Mouse (Mus musculus): ENCODE measurements around the gene Slmap. TPM values are rescaled to one million over a fixed set of nuclear protein-coding genes. Genes with fewer than 3 reads are reported as not detected.

The Slmap gene
- polyA plus RNA-seq, 1 experiment from 2014 or later, result 10.2 TPM

- Histone ChIP-seq H3K27ac (no peak overlapping the region), H3K4me1 (replicated peaks) (peaks cover 4% of the 10 kb centered on the region; the same call in 1 of the 2 replicates), H3K9ac (no peak overlapping the region), H3K9me3 (replicated peaks) (no peaks in the 10 kb centered on the region), H3K4me2 (no peak overlapping the region), H3K4me3 (replicated peaks) (no peak overlapping the region), H3K36me3 (no peaks in the 10 kb centered on the region), H3K27me3 (no peaks in the 10 kb centered on the region)
- DNase-seq (no peak), ATAC-seq (ENCODE audit: low read depth) (no peak)
- 71% methylated on average over 4 of the region's 4 CpGs for WGBS (ENCODE audit: insufficient replicate concordance)
These were observed 27.4 kb downstream of the Slmap start for GRCm38 (mm10) chr14:26507361-26507760.

- H3K4me1 ChIP-seq (replicated peaks), result peaks cover 11% of the 10 kb centered on the region; the same call in 1 of the 2 replicates
- no peak for DNase-seq
- H3K9me3 ChIP-seq (replicated peaks), result no peaks in the 10 kb centered on the region
- H3K9ac ChIP-seq, result no peak overlapping the region
- H3K36me3 ChIP-seq, result no peaks in the 10 kb centered on the region
- H3K4me2 ChIP-seq, result no peak overlapping the region
- 87% methylated on average over 4 of the region's 4 CpGs for WGBS (ENCODE audit: insufficient replicate concordance)
- H3K27ac ChIP-seq, result no peak overlapping the region
- H3K27me3 ChIP-seq, result no peaks in the 10 kb centered on the region
- no peak overlapping the region for H3K4me3 ChIP-seq (replicated peaks)
- ATAC-seq (ENCODE audit: low read depth), result no peak
These were observed 30.2 kb downstream of the Slmap start for GRCm38 (mm10) chr14:26504541-26504940.

- Histone ChIP-seq H3K9me3 (replicated peaks) (no peaks in the 10 kb centered on the region), H3K9ac (no peak overlapping the region), H3K27me3 (no peaks in the 10 kb centered on the region), H3K4me1 (replicated peaks) (peaks cover 11% of the 10 kb centered on the region; the same call in 1 of the 2 replicates), H3K36me3 (0 out of 2 replicates have a peak, but pooled peaks cover 3% of the 10 kb centered on the region), H3K4me3 (replicated peaks) (no peak overlapping the region), H3K4me2 (no peak overlapping the region), H3K27ac (no peak overlapping the region)
- ATAC-seq (ENCODE audit: low read depth), result no peak
- 71% methylated on average over 2 of the region's 2 CpGs for WGBS (ENCODE audit: insufficient replicate concordance)
- no peak for DNase-seq
These were observed 34.4 kb downstream of the Slmap start for GRCm38 (mm10) chr14:26500136-26500933.

- Histone ChIP-seq H3K27ac (no peak overlapping the region), H3K4me1 (replicated peaks) (no peaks in the 10 kb centered on the region), H3K9ac (no peak overlapping the region), H3K4me2 (no peak overlapping the region), H3K4me3 (replicated peaks) (no peak overlapping the region), H3K27me3 (no peaks in the 10 kb centered on the region), H3K9me3 (replicated peaks) (no peaks in the 10 kb centered on the region), H3K36me3 (0 out of 2 replicates have a peak, but pooled peaks cover 3% of the 10 kb centered on the region)
- no peak for ATAC-seq (ENCODE audit: low read depth)
- WGBS (ENCODE audit: insufficient replicate concordance), result 85% methylated on average over 1 of the region's 1 CpGs
- DNase-seq, result no peak
These were observed 39.7 kb downstream of the Slmap start for GRCm38 (mm10) chr14:26495021-26495420.

GRCm38 (mm10) chr14:26491150-26491549 lies 43.6 kb downstream of the Slmap start:
- DNase-seq (peak; percentile 57), ATAC-seq (ENCODE audit: low read depth) (peak; percentile 61)
- Histone ChIP-seq H3K4me3 (replicated peaks) (no peak overlapping the region), H3K9ac (no peak overlapping the region), H3K4me1 (replicated peaks) (peaks cover 8% of the 10 kb centered on the region), H3K36me3 (no peaks in the 10 kb centered on the region), H3K9me3 (replicated peaks) (no peaks in the 10 kb centered on the region), H3K27me3 (no peaks in the 10 kb centered on the region), H3K27ac (no peak overlapping the region), H3K4me2 (no peak overlapping the region)
- 20% methylated on average over 2 of the region's 2 CpGs for WGBS (ENCODE audit: insufficient replicate concordance)

GRCm38 (mm10) chr14:26488329-26489020 lies 46.3 kb downstream of the Slmap start:
- H3K9me3 ChIP-seq (replicated peaks), result no peaks in the 10 kb centered on the region
- no peaks in the 10 kb centered on the region for H3K27me3 ChIP-seq
- ATAC-seq (ENCODE audit: low read depth) (no peak), DNase-seq (no peak)
- no peak overlapping the region for H3K27ac ChIP-seq
- no peaks in the 10 kb centered on the region for H3K36me3 ChIP-seq
- no peak overlapping the region for H3K4me2 ChIP-seq
- no peak overlapping the region for H3K4me3 ChIP-seq (replicated peaks)
- peaks cover 8% of the 10 kb centered on the region for H3K4me1 ChIP-seq (replicated peaks)
- 79% methylated on average over 9 of the region's 9 CpGs for WGBS (ENCODE audit: insufficient replicate concordance)
- no peak overlapping the region; the same call in 1 of the 2 replicates for H3K9ac ChIP-seq

GRCm38 (mm10) chr14:26486416-26487198 lies 48.1 kb downstream of the Slmap start:
- Histone ChIP-seq H3K9ac (no peak overlapping the region), H3K36me3 (no peaks in the 10 kb centered on the region), H3K27ac (no peak overlapping the region), H3K9me3 (replicated peaks) (no peaks in the 10 kb centered on the region), H3K4me1 (replicated peaks) (peaks cover 8% of the 10 kb centered on the region), H3K4me3 (replicated peaks) (no peak overlapping the region), H3K4me2 (no peak overlapping the region), H3K27me3 (no peaks in the 10 kb centered on the region)
- ATAC-seq (ENCODE audit: low read depth) (no peak), DNase-seq (no peak)
- WGBS (ENCODE audit: insufficient replicate concordance), result 50% methylated on average over 8 of the region's 8 CpGs

GRCm38 (mm10) chr14:26481457-26481856 lies 53.3 kb downstream of the Slmap start:
- no peaks in the 10 kb centered on the region for H3K4me1 ChIP-seq (replicated peaks)
- H3K4me3 ChIP-seq (replicated peaks), result no peak overlapping the region
- ATAC-seq (ENCODE audit: low read depth), result no peak
- H3K27me3 ChIP-seq, result no peaks in the 10 kb centered on the region
- no peak overlapping the region for H3K27ac ChIP-seq
- no peaks in the 10 kb centered on the region for H3K9me3 ChIP-seq (replicated peaks)
- H3K36me3 ChIP-seq, result no peaks in the 10 kb centered on the region; the same call in none of the 2 replicates
- H3K4me2 ChIP-seq, result no peak overlapping the region
- no peak for DNase-seq
- H3K9ac ChIP-seq, result no peak overlapping the region
- WGBS (ENCODE audit: insufficient replicate concordance), result 83% methylated on average over 1 of the region's 1 CpGs

- Histone ChIP-seq H3K4me3 (replicated peaks) (no peak overlapping the region), H3K9me3 (replicated peaks) (no peaks in the 10 kb centered on the region), H3K27me3 (no peaks in the 10 kb centered on the region), H3K27ac (no peak overlapping the region), H3K9ac (no peak overlapping the region), H3K4me1 (replicated peaks) (no peaks in the 10 kb centered on the region; the same call in 1 of the 2 replicates), H3K36me3 (no peaks in the 10 kb centered on the region; the same call in none of the 2 replicates), H3K4me2 (no peak overlapping the region)
- DNase-seq (no peak), ATAC-seq (ENCODE audit: low read depth) (no peak)
- WGBS (ENCODE audit: insufficient replicate concordance), result 89% methylated on average over 5 of the region's 5 CpGs
These were observed 57.0 kb downstream of the Slmap start for GRCm38 (mm10) chr14:26477738-26478137.

- ATAC-seq (ENCODE audit: low read depth), result no peak
- no peaks in the 10 kb centered on the region; the same call in none of the 2 replicates for H3K36me3 ChIP-seq
- no peak overlapping the region for H3K4me2 ChIP-seq
- no peak overlapping the region for H3K9ac ChIP-seq
- no peak for DNase-seq
- H3K4me3 ChIP-seq (replicated peaks), result no peak overlapping the region
- H3K4me1 ChIP-seq (replicated peaks), result no peaks in the 10 kb centered on the region; the same call in 1 of the 2 replicates
- 53% methylated on average over 2 of the region's 2 CpGs for WGBS (ENCODE audit: insufficient replicate concordance)
- H3K27me3 ChIP-seq, result no peaks in the 10 kb centered on the region
- H3K9me3 ChIP-seq (replicated peaks), result no peaks in the 10 kb centered on the region
- H3K27ac ChIP-seq, result no peak overlapping the region
These were observed 58.3 kb downstream of the Slmap start for GRCm38 (mm10) chr14:26476391-26476790.

GRCm38 (mm10) chr14:26467974-26468373 lies 66.8 kb downstream of the Slmap start:
- no peak overlapping the region for H3K9ac ChIP-seq
- no peak for DNase-seq
- no peak overlapping the region for H3K4me2 ChIP-seq
- no peak overlapping the region for H3K27ac ChIP-seq
- no peak overlapping the region for H3K4me3 ChIP-seq (replicated peaks)
- no peaks in the 10 kb centered on the region for H3K27me3 ChIP-seq
- ATAC-seq (ENCODE audit: low read depth), result no peak
- H3K9me3 ChIP-seq (replicated peaks), result no peaks in the 10 kb centered on the region
- 83% methylated on average over 4 of the region's 4 CpGs for WGBS (ENCODE audit: insufficient replicate concordance)
- peaks cover 5% of the 10 kb centered on the region for H3K36me3 ChIP-seq
- H3K4me1 ChIP-seq (replicated peaks), result peaks cover 5% of the 10 kb centered on the region; the same call in 1 of the 2 replicates
